Mouse (Mus musculus): ENCODE results near the gene Lsmem1.

- TF ChIP-seq CHD2 (IDR thresholded peaks at IDR 0.05; ENCODE audit: low read depth, low read length), result no peak
- no peak for TF ChIP-seq MAFK (IDR thresholded peaks at IDR 0.05; ENCODE audit: insufficient read depth, low read depth, low read length)
- no peak for TF ChIP-seq ZC3H11A (IDR thresholded peaks at IDR 0.05; ENCODE audit: borderline replicate concordance, low read depth, low read length)
- no peak for TF ChIP-seq HCFC1 (IDR thresholded peaks at IDR 0.05; ENCODE audit: borderline replicate concordance, insufficient read depth, low read length)
These were observed 22.3 kb upstream of the Lsmem1 start for GRCm38 (mm10) chr12:40221611-40222010.
